Mouse (Mus musculus) gonadal fat pad, adult 2 months (tissue): Measurements from ENCODE around the gene Rbfox1. TPM values are rescaled to one million over a fixed set of nuclear protein-coding genes. Genes with fewer than 3 reads are reported as not detected.

Experiments used
- DNase-seq: peaks from one replicate; pipeline ENCODE4 v3.0.0-alpha.2; 2012; ENCODE audit warnings: low read depth
- polyA plus RNA-seq: library from polyadenylated mRNA; depleted of rRNA; stranded (reverse); fragments of >200 nt; gene quantifications from 2 replicates; pipeline ENCODE4 v1.2.3, GENCODE M21; 2012; rRNA removed

Gene Rbfox1
- polyA plus RNA-seq: 0.19 and 0.72 TPM in 2 replicates

GRCm38 (mm10) chr16:5884746-5885689 is at the start of gene Rbfox1:
Gene Rbfox1, plus strand, starts transcription at chr16:5885355.
- no peak for DNase-seq

- DNase-seq: no peak
Measured at GRCm38 (mm10) chr16:5836744-5837143, 48.4 kb upstream of the Rbfox1 start.

- DNase-seq: no peak
Measured at GRCm38 (mm10) chr16:5841167-5841566, 44.0 kb upstream of the Rbfox1 start.

GRCm38 (mm10) chr16:5845645-5846044 is 39.5 kb upstream of the Rbfox1 start:
- no peak for DNase-seq

DNA sequence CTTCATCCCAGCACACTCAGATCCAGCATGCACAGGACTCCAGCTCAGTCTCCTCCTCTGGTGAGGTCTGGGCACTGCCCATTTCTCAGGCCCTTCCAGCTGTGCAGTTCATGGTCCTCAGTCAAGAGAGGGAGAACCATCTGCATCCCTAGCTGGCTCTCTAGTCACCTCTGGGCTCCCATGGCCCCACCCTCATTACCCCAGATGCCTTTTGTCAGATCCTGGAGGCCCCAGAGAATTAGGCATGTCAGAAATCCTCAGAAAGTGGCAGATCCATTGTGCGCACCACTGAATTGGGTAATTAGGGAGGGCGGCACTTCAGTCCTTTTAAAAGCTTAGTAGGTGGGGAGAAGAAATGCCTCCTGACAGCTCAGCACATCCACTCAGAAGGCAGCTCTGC is 32.1 kb upstream of the Rbfox1 start:
- DNase-seq: no peak

GRCm38 (mm10) chr16:5864350-5864749 is 20.8 kb upstream of the Rbfox1 start:
- DNase-seq: no peak

DNA sequence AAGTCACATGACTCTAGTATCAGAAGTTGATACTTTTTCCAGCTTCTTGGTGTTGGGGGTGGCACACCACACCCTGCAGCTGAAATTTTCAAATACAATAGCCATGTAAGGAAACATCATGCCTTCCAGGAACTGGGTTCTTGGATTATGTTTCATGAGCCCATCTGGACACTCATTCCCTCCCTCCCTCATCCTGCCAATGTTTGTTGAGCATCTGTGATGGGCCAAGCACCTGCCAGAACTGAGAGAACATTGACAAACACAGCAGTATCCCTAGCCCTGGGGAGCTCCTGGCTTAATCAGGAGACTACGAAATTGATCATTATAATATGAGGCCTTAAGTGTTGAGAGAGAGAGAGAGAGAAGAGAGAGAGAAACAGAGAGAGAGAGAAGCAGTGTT is 18.2 kb upstream of the Rbfox1 start:
- no peak for DNase-seq

GRCm38 (mm10) chr16:5870391-5870790 is 14.8 kb upstream of the Rbfox1 start:
- no peak for DNase-seq

GRCm38 (mm10) chr16:5881820-5882219 is 3.3 kb upstream of the Rbfox1 start:
- no peak for DNase-seq

DNA sequence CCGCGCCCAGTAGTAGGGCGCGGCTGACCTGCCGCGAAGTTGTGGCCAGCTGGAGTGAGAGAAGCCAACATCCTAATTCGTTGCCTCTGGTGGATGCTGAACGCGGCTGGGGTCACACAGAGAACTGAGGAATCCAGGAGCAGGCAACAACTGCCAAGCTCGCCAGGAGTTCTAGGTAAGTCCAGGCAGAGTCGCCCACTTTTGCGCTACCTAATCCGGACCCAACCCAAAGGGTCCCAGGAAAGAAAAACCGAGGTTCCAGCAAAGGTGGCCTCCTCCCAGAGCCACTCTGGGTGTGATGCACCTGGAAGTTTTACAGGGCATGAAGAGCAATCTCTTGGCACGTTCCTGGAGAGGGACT is 515 bp downstream of the Rbfox1 start:
- no peak for DNase-seq

DNA sequence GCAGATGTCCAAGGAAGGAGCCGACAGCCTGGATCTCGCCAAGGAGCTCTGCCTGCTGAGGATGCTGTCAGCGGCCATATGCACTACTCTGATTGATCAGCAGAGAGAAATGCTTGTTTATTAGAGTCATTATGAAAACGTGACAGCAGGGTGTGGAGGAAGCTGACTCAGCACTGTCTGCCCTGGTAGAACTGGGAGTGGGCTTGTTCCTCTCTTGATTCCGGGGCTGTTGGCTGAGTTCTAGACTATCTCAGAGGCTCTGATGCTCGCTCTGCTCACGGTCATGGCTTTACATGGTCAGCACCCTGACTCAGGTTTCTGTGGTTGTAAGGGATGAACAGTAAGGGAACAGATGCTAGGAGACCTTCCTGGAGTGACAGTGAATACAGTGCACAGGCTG is 10.4 kb downstream of the Rbfox1 start:
- no peak for DNase-seq

GRCm38 (mm10) chr16:5898330-5898729 is 13.2 kb downstream of the Rbfox1 start:
- no peak for DNase-seq

- no peak for DNase-seq
Measured at GRCm38 (mm10) chr16:5910742-5911141, 25.6 kb downstream of the Rbfox1 start.

DNA sequence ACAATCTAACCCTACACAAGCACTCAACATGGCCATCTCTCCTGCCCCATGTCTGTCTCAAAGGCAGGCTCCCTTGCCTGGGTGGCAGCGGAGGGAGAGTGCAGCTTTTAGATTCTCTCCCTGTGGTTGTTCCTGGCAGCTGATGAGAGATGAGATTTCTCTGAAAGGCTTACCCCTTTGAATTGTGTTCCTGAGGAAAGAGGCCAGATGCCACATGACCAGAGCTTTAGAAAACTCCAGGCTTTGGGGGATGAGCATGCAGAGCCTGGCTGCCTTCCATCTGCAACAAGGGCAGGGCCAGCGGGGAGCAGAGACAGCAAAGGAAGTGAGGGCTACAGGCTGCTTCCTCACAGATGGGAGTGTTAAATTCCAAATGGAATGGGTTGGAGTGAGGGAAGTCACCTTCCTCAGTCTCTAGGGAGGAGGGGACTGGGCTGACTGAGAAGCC is 26.7 kb downstream of the Rbfox1 start:
- DNase-seq: no peak

GRCm38 (mm10) chr16:5917937-5918336 is 32.8 kb downstream of the Rbfox1 start:
- DNase-seq: no peak

GRCm38 (mm10) chr16:5926986-5927385 is 41.8 kb downstream of the Rbfox1 start:
- DNase-seq: no peak

DNA sequence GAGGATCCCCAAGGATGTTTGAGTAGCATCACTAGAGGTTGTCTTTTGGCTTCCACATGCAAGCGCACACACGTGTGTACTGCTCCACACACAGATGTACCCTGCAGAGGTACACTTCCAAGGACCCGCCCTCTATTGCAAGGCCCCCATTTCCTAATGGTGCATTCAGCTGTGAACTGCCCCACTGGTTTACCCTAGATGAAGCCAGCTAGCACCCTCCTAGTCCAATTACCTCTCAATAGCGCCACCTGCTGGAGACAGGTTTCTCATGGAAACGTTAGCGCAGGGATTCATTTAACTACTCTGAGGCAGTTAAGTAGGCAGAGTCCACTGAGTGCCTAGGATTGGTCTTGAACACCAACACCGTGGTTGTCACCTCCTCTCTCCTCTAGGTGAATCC is 46.5 kb downstream of the Rbfox1 start:
- DNase-seq: no peak

DNA sequence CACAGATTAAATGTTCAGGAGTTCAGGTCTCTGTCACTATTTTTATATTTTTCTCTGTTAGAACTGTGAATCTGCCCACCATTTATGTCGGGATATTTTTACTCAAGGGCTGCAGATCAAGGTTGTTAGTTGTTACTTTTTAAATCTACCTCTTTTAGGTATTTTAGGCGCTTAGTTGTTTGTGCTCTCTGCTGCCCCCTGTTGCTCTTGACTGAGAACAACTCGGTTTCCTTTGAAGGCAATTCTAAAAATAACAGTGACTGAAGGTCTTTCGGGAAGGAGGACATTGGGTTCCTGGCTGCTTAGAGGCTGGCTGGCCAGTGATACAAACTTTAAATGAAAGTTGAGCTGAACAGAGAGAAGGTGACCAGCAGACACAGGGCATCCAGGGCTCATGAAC is 54.9 kb downstream of the Rbfox1 start:
- DNase-seq: no peak

- no peak for DNase-seq
Measured at GRCm38 (mm10) chr16:5945682-5946081, 60.5 kb downstream of the Rbfox1 start.

DNA sequence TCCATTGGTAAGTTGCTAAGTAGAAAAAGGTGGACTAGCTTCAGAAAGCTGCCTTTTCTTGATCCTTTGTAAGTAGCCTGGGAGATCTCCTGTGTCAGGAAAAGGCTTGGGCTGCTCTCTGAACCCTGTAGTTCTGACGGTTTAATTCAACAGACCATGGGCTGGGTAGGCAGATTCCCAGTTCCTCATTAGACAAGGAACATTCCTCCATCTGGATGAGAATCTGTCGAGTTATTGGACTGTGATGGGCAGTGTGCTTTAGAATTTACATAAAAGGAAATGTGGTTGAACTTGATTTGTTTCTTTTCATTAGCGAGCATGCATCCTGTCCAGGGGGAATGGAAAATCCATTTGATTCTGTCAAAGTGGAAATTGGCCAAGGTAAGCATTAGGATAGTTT is 68.0 kb downstream of the Rbfox1 start:
- no peak for DNase-seq

- DNase-seq: no peak
Measured at GRCm38 (mm10) chr16:5957418-5957817, 72.3 kb downstream of the Rbfox1 start.

GRCm38 (mm10) chr16:5961786-5962185 is 76.6 kb downstream of the Rbfox1 start:
- no peak for DNase-seq

DNA sequence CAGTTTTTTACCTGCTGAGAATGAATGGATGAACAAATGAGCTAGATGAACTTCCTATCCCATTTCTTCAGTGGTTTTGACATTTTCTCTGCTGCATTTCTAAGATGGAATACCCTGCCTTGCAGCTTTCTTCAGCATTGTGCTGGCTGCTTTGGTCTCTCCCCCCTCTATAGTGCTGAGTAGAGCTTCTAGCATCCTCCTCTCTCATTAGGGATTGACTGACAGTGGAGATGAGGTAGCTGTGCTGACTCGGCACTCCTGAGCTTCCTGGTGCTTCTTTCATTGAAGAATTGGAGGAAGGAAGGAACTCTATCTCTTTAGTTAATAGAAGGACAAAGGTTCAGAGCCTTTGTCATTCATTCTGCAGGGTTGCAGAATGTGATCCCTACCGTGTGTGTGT is 89.0 kb downstream of the Rbfox1 start:
- no peak for DNase-seq
